Mouse (Mus musculus): ENCODE data around the gene Cd300ld. TPM values are rescaled to one million over a fixed set of nuclear protein-coding genes. Genes with fewer than 3 reads are reported as not detected.
"Not testable (repeated sequence)": the region's sequence is repeated elsewhere in the genome, so short reads cannot be mapped to it uniquely, and the experiment has no call there.

Cd300ld gene
- polyA plus RNA-seq (2016; fragmentation: Nextera tagmentation; extraction: Ambion mirVana), result not detected in 2 replicates

DNA sequence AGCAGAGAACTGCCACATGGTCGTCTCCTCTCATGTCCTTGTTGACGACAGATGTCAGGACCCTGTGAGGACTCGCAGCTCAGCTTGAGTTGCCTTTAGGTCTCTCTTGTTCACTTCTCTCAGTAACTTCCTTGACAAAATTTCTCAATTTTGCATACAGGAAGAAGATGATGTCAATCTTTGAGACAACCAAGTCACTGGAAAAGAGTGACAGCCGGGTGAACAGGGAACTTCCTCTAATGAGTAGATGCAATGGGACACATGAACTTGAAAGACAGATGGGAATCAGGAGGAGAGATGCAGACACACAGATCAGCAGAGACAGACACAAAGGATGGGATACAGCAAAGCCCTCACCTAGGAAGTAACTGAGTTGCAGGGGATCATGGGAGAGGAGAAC is at the start of gene Cd300ld:
Gene Cd300ld, minus strand, starts transcription at position 130 of the 400 bp plus-strand sequence.
- Histone ChIP-seq H3K9me3 (replicated peaks) (no peaks in the 10 kb centered on the region), H3K36me3 (no peaks in the 10 kb centered on the region), H3K27ac (no peak within 1 kb of the TSS), H3K4me3 (no peak within 1 kb of the TSS), H3K27me3 (ENCODE audit: low read depth, poor library complexity, severe bottlenecking) (no peaks in the 10 kb centered on the region), H3K4me1 (no peaks in the 10 kb centered on the region)
- 82% methylated on average over 4 of the region's 4 CpGs for WGBS
- DNase-seq (ENCODE audit: low spot score), result no peak

GRCm38 (mm10) chr11:115037669-115038068 is 47.9 kb upstream of the Cd300ld start, which contains the start of gene Cd300ld5:
TSS of gene Cd300ld5 (minus strand) at chr11:115037769.
- not testable (repeated sequence) for H3K36me3 ChIP-seq; H3K27me3 ChIP-seq (ENCODE audit: low read depth, poor library complexity, severe bottlenecking); H3K4me3 ChIP-seq; DNase-seq (ENCODE audit: low spot score); H3K4me1 ChIP-seq; H3K27ac ChIP-seq; H3K9me3 ChIP-seq (replicated peaks)
- no CpG with 5 or more reads among the region's 6 CpGs for WGBS

GRCm38 (mm10) chr11:115026912-115027311 is 37.2 kb upstream of the Cd300ld start, which contains the start of gene Cd300ld4:
TSS of gene Cd300ld4 (minus strand) at chr11:115027012.
- not testable (repeated sequence) for H3K4me3 ChIP-seq; H3K27ac ChIP-seq; DNase-seq (ENCODE audit: low spot score); H3K36me3 ChIP-seq; H3K27me3 ChIP-seq (ENCODE audit: low read depth, poor library complexity, severe bottlenecking); H3K4me1 ChIP-seq; H3K9me3 ChIP-seq (replicated peaks)
- no CpG with 5 or more reads among the region's 6 CpGs for WGBS

- not testable (repeated sequence) for H3K27me3 ChIP-seq (ENCODE audit: low read depth, poor library complexity, severe bottlenecking); H3K27ac ChIP-seq
- WGBS, result no CpG with 5 or more reads among the region's 7 CpGs
Observed at GRCm38 (mm10) chr11:115016093-115016492, 26.4 kb upstream of the Cd300ld start, which contains the start of gene Cd300ld2. TSS of gene Cd300ld2 (minus strand) at chr11:115016193.

DNA sequence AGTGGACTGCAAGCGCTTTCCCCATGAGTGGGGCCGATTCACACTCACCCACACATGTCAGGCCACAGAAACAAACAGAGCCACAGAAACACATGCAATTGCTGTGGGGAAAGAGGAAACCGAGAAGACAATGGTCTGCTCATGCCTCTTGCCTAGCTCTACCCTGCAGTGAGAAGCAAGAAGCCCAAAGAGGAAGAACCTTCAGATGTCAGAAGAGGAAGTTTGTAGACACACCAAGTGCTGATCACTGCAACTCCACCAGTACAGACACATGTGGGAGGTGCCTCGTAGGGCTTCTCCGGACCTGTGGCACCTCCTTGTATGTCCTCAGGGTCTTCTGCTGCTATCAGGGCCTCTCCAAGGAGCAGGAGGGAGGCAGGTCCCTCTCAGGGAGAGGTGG is 14.3 kb upstream of the Cd300ld start:
- no peak overlapping the region for H3K4me3 ChIP-seq
- no peak for DNase-seq (ENCODE audit: low spot score)

More at GRCm38 (mm10) chr11:115016093-115016492, 26.4 kb upstream of the Cd300ld start, which contains the start of gene Cd300ld2:
- H3K4me1 ChIP-seq; H3K9me3 ChIP-seq (replicated peaks); DNase-seq (ENCODE audit: low spot score); H3K4me3 ChIP-seq; H3K36me3 ChIP-seq: not testable (repeated sequence)

GRCm38 (mm10) chr11:115001474-115002040 is 11.8 kb upstream of the Cd300ld start, which contains the start of gene Cd300c2:
TSS of gene Cd300c2 (minus strand) at chr11:115001880.
- no peaks in the 10 kb centered on the region for H3K9me3 ChIP-seq (replicated peaks)
- H3K27me3 ChIP-seq (ENCODE audit: low read depth, poor library complexity, severe bottlenecking), result peaks cover 8% of the 10 kb centered on the region; the same call in 1 of the 2 replicates
- H3K4me1 ChIP-seq, result no peaks in the 10 kb centered on the region
- DNase-seq (ENCODE audit: low spot score), result no peak
- WGBS, result 89% methylated on average over 7 of the region's 7 CpGs
- no peak within 1 kb of the TSS for H3K4me3 ChIP-seq
- no peaks in the 10 kb centered on the region for H3K36me3 ChIP-seq
- H3K27ac ChIP-seq, result no peak within 1 kb of the TSS

More for the DNA sequence above, 14.3 kb upstream of the Cd300ld start:
- H3K9me3 ChIP-seq (replicated peaks), result no peaks in the 10 kb centered on the region
- 89% methylated on average over 5 of the region's 5 CpGs for WGBS
- H3K27me3 ChIP-seq (ENCODE audit: low read depth, poor library complexity, severe bottlenecking), result peaks cover 5% of the 10 kb centered on the region; the same call in 1 of the 2 replicates
- H3K27ac ChIP-seq, result no peak overlapping the region
- no peaks in the 10 kb centered on the region for H3K4me1 ChIP-seq
- no peaks in the 10 kb centered on the region for H3K36me3 ChIP-seq

- 84% methylated on average over 4 of the region's 4 CpGs for WGBS
- Histone ChIP-seq H3K27ac (no peak overlapping the region), H3K9me3 (replicated peaks) (peaks cover 6% of the 10 kb centered on the region; the same call in 1 of the 2 replicates), H3K4me1 (no peaks in the 10 kb centered on the region), H3K4me3 (no peak overlapping the region), H3K27me3 (ENCODE audit: low read depth, poor library complexity, severe bottlenecking) (no peaks in the 10 kb centered on the region), H3K36me3 (no peaks in the 10 kb centered on the region)
- DNase-seq (ENCODE audit: low spot score), result no peak
Observed at GRCm38 (mm10) chr11:114981866-114982265, 7.9 kb downstream of the Cd300ld start.

GRCm38 (mm10) chr11:114972726-114973125 is 17.0 kb downstream of the Cd300ld start:
- no peak for DNase-seq (ENCODE audit: low spot score)
- H3K36me3 ChIP-seq, result no peaks in the 10 kb centered on the region
- no peak overlapping the region for H3K4me3 ChIP-seq
- H3K4me1 ChIP-seq, result no peaks in the 10 kb centered on the region
- H3K27ac ChIP-seq, result no peak overlapping the region
- H3K27me3 ChIP-seq (ENCODE audit: low read depth, poor library complexity, severe bottlenecking), result no peaks in the 10 kb centered on the region
- WGBS, result 92% methylated on average over 10 of the region's 10 CpGs
- H3K9me3 ChIP-seq (replicated peaks), result peaks cover 2% of the 10 kb centered on the region; the same call in 1 of the 2 replicates

GRCm38 (mm10) chr11:114968752-114969207 is 20.9 kb downstream of the Cd300ld start, which contains the start of gene Cd300c:
TSS of gene Cd300c (minus strand) at chr11:114969157.
- Histone ChIP-seq H3K9me3 (replicated peaks) (no peaks in the 10 kb centered on the region), H3K4me1 (no peaks in the 10 kb centered on the region), H3K4me3 (no peak within 1 kb of the TSS), H3K36me3 (no peaks in the 10 kb centered on the region), H3K27me3 (ENCODE audit: low read depth, poor library complexity, severe bottlenecking) (no peaks in the 10 kb centered on the region), H3K27ac (no peak within 1 kb of the TSS)
- DNase-seq (ENCODE audit: low spot score), result no peak
- 83% methylated on average over 9 of the region's 9 CpGs for WGBS

GRCm38 (mm10) chr11:114965182-114965828 is 24.4 kb downstream of the Cd300ld start:
- Histone ChIP-seq H3K36me3 (no peaks in the 10 kb centered on the region), H3K4me1 (no peaks in the 10 kb centered on the region), H3K9me3 (replicated peaks) (no peaks in the 10 kb centered on the region), H3K4me3 (no peak overlapping the region), H3K27ac (no peak overlapping the region), H3K27me3 (ENCODE audit: low read depth, poor library complexity, severe bottlenecking) (no peaks in the 10 kb centered on the region)
- DNase-seq (ENCODE audit: low spot score), result no peak
- WGBS, result 71% methylated on average over 3 of the region's 3 CpGs

DNA sequence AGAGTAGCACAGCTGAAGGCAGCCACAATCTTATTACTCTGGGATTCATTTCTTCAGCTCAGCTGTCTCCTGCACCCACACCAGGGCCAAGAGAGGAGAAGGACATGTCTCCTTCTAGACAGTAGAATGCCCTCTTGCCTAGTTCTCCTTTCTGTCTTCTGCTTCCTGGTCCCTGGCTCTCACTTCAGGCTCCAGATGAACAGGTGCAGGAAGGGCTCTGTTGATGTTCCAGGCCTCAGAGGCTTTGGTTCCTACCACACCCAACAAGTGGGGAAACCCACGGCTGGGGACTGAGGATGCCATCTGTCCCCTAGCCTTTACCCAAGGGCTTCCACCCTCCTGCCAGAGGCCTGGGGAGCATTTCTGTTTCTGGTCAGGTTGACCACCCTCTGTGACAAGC is 29.4 kb downstream of the Cd300ld start:
- DNase-seq (ENCODE audit: low spot score), result no peak
- Histone ChIP-seq H3K27me3 (ENCODE audit: low read depth, poor library complexity, severe bottlenecking) (no peaks in the 10 kb centered on the region), H3K27ac (no peak overlapping the region), H3K4me1 (no peaks in the 10 kb centered on the region), H3K4me3 (no peak overlapping the region), H3K9me3 (replicated peaks) (no peaks in the 10 kb centered on the region), H3K36me3 (no peaks in the 10 kb centered on the region)
- WGBS, result 76% methylated on average over 1 of the region's 1 CpGs

DNA sequence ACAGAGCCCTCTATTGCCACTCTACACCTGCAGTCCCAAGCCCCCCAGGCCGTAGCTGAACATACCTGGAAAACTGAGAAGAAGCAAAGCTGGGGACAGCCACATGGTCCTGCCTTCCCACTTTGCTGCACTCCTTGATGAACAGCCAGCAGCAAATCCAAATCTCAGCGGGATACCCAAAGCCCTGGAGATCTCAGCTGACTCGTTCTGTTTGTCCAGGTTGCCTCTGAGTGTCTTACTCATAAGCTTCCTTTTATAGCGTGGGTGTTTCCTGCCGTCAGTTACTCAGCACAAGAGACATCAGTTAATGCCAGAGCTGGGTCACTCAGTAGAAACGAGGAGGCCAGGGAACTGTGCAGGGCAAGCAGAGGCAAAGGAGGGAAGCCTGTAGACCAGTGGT is 55.6 kb downstream of the Cd300ld start, which contains the start of gene Cd300lb:
Gene Cd300lb, minus strand, starts transcription at position 243 of the 400 bp plus-strand sequence.
- no peaks in the 10 kb centered on the region for H3K9me3 ChIP-seq (replicated peaks)

GRCm38 (mm10) chr11:114933591-114933990 is 56.1 kb downstream of the Cd300ld start:
- no peaks in the 10 kb centered on the region for H3K36me3 ChIP-seq
- H3K4me1 ChIP-seq, result no peaks in the 10 kb centered on the region
- no peak overlapping the region for H3K27ac ChIP-seq
- H3K27me3 ChIP-seq (ENCODE audit: low read depth, poor library complexity, severe bottlenecking), result no peaks in the 10 kb centered on the region
- no peaks in the 10 kb centered on the region for H3K9me3 ChIP-seq (replicated peaks)
- DNase-seq (ENCODE audit: low spot score), result peak; percentile 24
- H3K4me3 ChIP-seq, result no peak overlapping the region
- WGBS, result 84% methylated on average over 4 of the region's 4 CpGs

More for the DNA sequence above, 55.6 kb downstream of the Cd300ld start, which contains the start of gene Cd300lb:
- no peak within 1 kb of the TSS for H3K4me3 ChIP-seq
- WGBS, result 68% methylated on average over 6 of the region's 6 CpGs
- H3K27me3 ChIP-seq (ENCODE audit: low read depth, poor library complexity, severe bottlenecking), result no peaks in the 10 kb centered on the region
- H3K36me3 ChIP-seq, result no peaks in the 10 kb centered on the region
- no peak within 1 kb of the TSS for H3K27ac ChIP-seq
- no peaks in the 10 kb centered on the region for H3K4me1 ChIP-seq
- peak; percentile 1 for DNase-seq (ENCODE audit: low spot score)

Measured in limb, embryonic 10.5 days (tissue).